Mouse (Mus musculus) lung, postnatal 0 days (tissue): Measurements from ENCODE around the gene Syce2.
A peak's percentile ranks its signal among the peaks of the same experiment; 100 is the strongest.

Source experiments
- CTCF ChIP-seq: IDR thresholded peaks from 2 replicates; pipeline ENCODE4 v1.5.1; 2016; ENCODE audit warnings: antibody characterized with exemption, mild to moderate bottlenecking
- EP300 ChIP-seq: IDR thresholded peaks from 2 replicates; pipeline ENCODE4 v1.6.1; 2016; ENCODE audit warnings: antibody characterized with exemption, mild to moderate bottlenecking, control low read depth

DNA sequence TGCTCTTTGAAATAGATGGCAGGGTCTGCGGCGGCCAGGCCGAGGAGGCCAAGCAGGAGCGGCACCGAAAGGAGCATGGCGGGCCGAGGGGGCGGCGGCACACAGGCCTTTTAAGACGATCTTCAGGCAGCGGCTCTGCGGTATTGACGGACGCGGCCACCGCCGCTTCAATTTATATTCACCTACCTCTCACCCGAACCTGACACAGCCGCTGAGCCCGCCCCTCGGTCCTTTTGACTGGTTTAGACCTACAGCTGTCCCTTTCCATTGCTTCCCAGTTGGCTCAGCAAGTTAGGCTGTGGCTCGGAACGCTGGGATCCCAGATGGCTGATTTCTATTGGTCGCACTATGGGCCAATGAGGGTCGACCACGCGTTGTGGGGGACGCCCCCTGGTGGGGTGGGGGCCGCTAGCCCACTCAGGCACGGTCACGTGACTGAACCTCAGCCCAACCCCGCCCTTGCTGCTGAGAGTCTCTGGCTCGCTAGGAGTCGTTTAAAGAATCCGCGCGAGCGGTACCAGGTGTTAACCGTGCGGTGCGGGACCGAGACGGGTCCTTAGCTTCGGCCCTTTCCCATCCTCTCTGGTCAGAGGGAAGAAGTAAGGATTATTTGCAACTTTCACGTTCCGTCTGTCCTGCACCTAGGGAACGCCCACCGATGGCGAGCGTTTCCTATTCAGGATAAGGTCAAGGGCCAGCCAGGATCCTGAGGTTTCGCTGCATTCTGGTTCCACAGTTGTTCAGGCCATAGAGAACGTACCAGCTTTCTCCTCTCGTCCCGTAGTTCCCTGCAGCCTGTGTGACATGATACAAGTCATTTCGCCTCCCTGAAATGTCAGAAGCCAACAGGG is 25.0 kb upstream of the Syce2 start, which contains the start of gene Calr:
- peak; percentile 51 for TF ChIP-seq CTCF
- TF ChIP-seq EP300: no peak
